Mouse (Mus musculus) lung, postnatal 0 days (tissue): Measurements from ENCODE around the gene Fbxo3. TPM values are rescaled to one million over a fixed set of nuclear protein-coding genes. Genes with fewer than 3 reads are reported as not detected.
"Not testable (repeated sequence)": the region's sequence is repeated elsewhere in the genome, so short reads cannot be mapped to it uniquely, and the experiment has no call there.

Experiments
- ATAC-seq: fragments of 200-750 bp; cut with Nextera tagmentation; 2 replicates; pipeline ENCODE4 v1.8.0; 2017; ENCODE audit warnings: moderate library complexity
- DNase-seq: peaks from one replicate; pipeline ENCODE4 v3.0.0-alpha.2; 2016; ENCODE audit warnings: low spot score
- H3K27ac ChIP-seq: fragments of 300-500 bp; sonication (generic); 2 replicates; pipeline ENCODE4 v1.5.1; 2014; ENCODE audit warnings: antibody characterized with exemption, mild to moderate bottlenecking, low read length, mixed read lengths
- H3K27me3 ChIP-seq: fragments of 300-500 bp; sonication (generic); replicated peaks from 2 replicates; pipeline ENCODE4 v1.6.1; 2014; ENCODE audit warnings: low read length, mixed read lengths; ENCODE audit not compliant: insufficient read depth
- H3K36me3 ChIP-seq: fragments of 300-500 bp; sonication (generic); 2 replicates; pipeline ENCODE4 v1.6.1; 2014; ENCODE audit warnings: low read length, mixed read lengths; ENCODE audit not compliant: insufficient read depth
- H3K4me1 ChIP-seq: fragments of 300-500 bp; sonication (generic); 2 replicates; pipeline ENCODE4 v1.6.1; 2014; ENCODE audit warnings: antibody characterized with exemption, low read depth, low read length, mixed read lengths; ENCODE audit not compliant: insufficient read depth
- H3K4me2 ChIP-seq: fragments of 300-500 bp; sonication (generic); replicated peaks from 2 replicates; pipeline ENCODE4 v1.6.1; 2014; ENCODE audit warnings: low read depth, mild to moderate bottlenecking, low read length, moderate library complexity, mixed read lengths
- H3K4me3 ChIP-seq: fragments of 300-500 bp; sonication (generic); 2 replicates; pipeline ENCODE4 v1.5.1; 2014; ENCODE audit warnings: low read depth, low read length
- H3K9ac ChIP-seq: fragments of 300-500 bp; sonication (generic); replicated peaks from 2 replicates; pipeline ENCODE4 v1.6.1; 2014; ENCODE audit warnings: low read depth, mild to moderate bottlenecking
- H3K9me3 ChIP-seq: fragments of 300-500 bp; sonication (generic); 2 replicates; pipeline ENCODE4 v1.6.1; 2016; ENCODE audit warnings: low read length, mixed read lengths
- CTCF ChIP-seq: IDR thresholded peaks from 2 replicates; pipeline ENCODE4 v1.5.1; 2016; ENCODE audit warnings: antibody characterized with exemption, mild to moderate bottlenecking
- EP300 ChIP-seq: IDR thresholded peaks from 2 replicates; pipeline ENCODE4 v1.6.1; 2016; ENCODE audit warnings: antibody characterized with exemption, mild to moderate bottlenecking, control low read depth
- WGBS: fragments of 180-500 bp; shearing (Covaris S2); extraction: QIAGEN DNeasy Blood & Tissue Kit; methylation state at CpG from one replicate; pipeline ENCODE4 v1.1.7; 2014; 5-methylcytosine and 5-hydroxymethylcytosine counted together
- polyA plus RNA-seq: library from polyadenylated mRNA; unstranded; fragments of >200 nt; fragmentation: Nextera tagmentation; extraction: Ambion mirVana; gene quantifications from 2 replicates; pipeline ENCODE4 v1.2.1, GENCODE M21; 2015

Fbxo3 gene
- polyA plus RNA-seq, 1 experiment from 2014 or later: 38.3 TPM

- no peak for DNase-seq
Measured at GRCm38 (mm10) chr2:104082474-104082873, 55.0 kb downstream of the Fbxo3 start.

GRCm38 (mm10) chr2:104084027-104084426, 56.5 kb downstream of the Fbxo3 start:
- H3K4me3 ChIP-seq, H3K27ac ChIP-seq, H3K9me3 ChIP-seq, ATAC-seq, H3K4me2 ChIP-seq, H3K27me3 ChIP-seq, H3K9ac ChIP-seq, DNase-seq, H3K36me3 ChIP-seq, H3K4me1 ChIP-seq: not testable (repeated sequence)

More at GRCm38 (mm10) chr2:104082474-104082873, 55.0 kb downstream of the Fbxo3 start:
- Histone ChIP-seq H3K4me2 (no peak overlapping the region), H3K4me3 (no peak overlapping the region), H3K4me1 (no peaks in the 10 kb centered on the region), H3K9me3 (no peaks in the 10 kb centered on the region), H3K27ac (no peak overlapping the region), H3K9ac (no peak overlapping the region), H3K36me3 (no peaks in the 10 kb centered on the region), H3K27me3 (no peaks in the 10 kb centered on the region)
- ATAC-seq: no peak
- TF ChIP-seq CTCF (no peak), EP300 (no peak)

- not testable (repeated sequence) for H3K27ac ChIP-seq, H3K36me3 ChIP-seq, H3K9ac ChIP-seq, H3K4me2 ChIP-seq, H3K4me1 ChIP-seq, DNase-seq, H3K9me3 ChIP-seq, ATAC-seq, H3K4me3 ChIP-seq, H3K27me3 ChIP-seq
- WGBS: 89% methylated on average over 1 of the region's 1 CpGs
Measured at GRCm38 (mm10) chr2:104087562-104087961, 60.0 kb downstream of the Fbxo3 start.

GRCm38 (mm10) chr2:104093305-104093704, 65.8 kb downstream of the Fbxo3 start:
- TF ChIP-seq CTCF (no peak), EP300 (no peak)
- H3K9me3 ChIP-seq: no peaks in the 10 kb centered on the region
- no peaks in the 10 kb centered on the region for H3K27me3 ChIP-seq
- no peak overlapping the region for H3K4me2 ChIP-seq
- 66% methylated on average over 2 of the region's 2 CpGs for WGBS
- no peak overlapping the region for H3K9ac ChIP-seq
- no peak for ATAC-seq
- H3K36me3 ChIP-seq: no peaks in the 10 kb centered on the region
- DNase-seq: no peak
- H3K4me1 ChIP-seq: no peaks in the 10 kb centered on the region
- H3K27ac ChIP-seq: no peak overlapping the region
- no peak overlapping the region for H3K4me3 ChIP-seq

GRCm38 (mm10) chr2:104095741-104096213, 68.3 kb downstream of the Fbxo3 start, which contains the start of gene Cd59a:
Cd59a (plus strand) TSS chr2:104095801.
- Histone ChIP-seq H3K4me2 (peak within 1 kb of the TSS; percentile 56), H3K27me3 (no peaks in the 10 kb centered on the region), H3K9ac (no peak within 1 kb of the TSS; the same call in 1 of the 2 replicates), H3K36me3 (no peaks in the 10 kb centered on the region), H3K9me3 (no peaks in the 10 kb centered on the region), H3K27ac (peak within 1 kb of the TSS; percentile 52), H3K4me1 (no peaks in the 10 kb centered on the region), H3K4me3 (peak within 1 kb of the TSS; percentile 31)
- TF ChIP-seq EP300: no peak
- WGBS: 2% methylated on average over 15 of the region's 15 CpGs
- DNase-seq (peak; percentile 88), ATAC-seq (peak; percentile 94)

GRCm38 (mm10) chr2:104096256-104096655, 68.7 kb downstream of the Fbxo3 start:
- DNase-seq: no peak
- Histone ChIP-seq H3K4me3 (peak overlapping the region; percentile 31), H3K36me3 (no peaks in the 10 kb centered on the region), H3K4me2 (peak overlapping the region; percentile 56), H3K9ac (no peak overlapping the region; the same call in 1 of the 2 replicates), H3K4me1 (no peaks in the 10 kb centered on the region), H3K27me3 (no peaks in the 10 kb centered on the region), H3K27ac (peak overlapping the region; percentile 52), H3K9me3 (no peaks in the 10 kb centered on the region)
- ATAC-seq: no peak
- 39% methylated on average over 10 of the region's 10 CpGs for WGBS
- TF ChIP-seq EP300 (no peak), CTCF (no peak)

GRCm38 (mm10) chr2:104096796-104097195, 69.3 kb downstream of the Fbxo3 start:
- H3K9ac ChIP-seq, H3K4me2 ChIP-seq, H3K4me1 ChIP-seq, DNase-seq, H3K4me3 ChIP-seq, H3K27me3 ChIP-seq, ATAC-seq, H3K9me3 ChIP-seq, H3K27ac ChIP-seq, H3K36me3 ChIP-seq: not testable (repeated sequence)
- 79% methylated on average over 1 of the region's 1 CpGs for WGBS

GRCm38 (mm10) chr2:104097396-104097795, 69.9 kb downstream of the Fbxo3 start:
- H3K4me1 ChIP-seq, H3K36me3 ChIP-seq, H3K4me3 ChIP-seq, DNase-seq, H3K27ac ChIP-seq, H3K27me3 ChIP-seq, H3K9me3 ChIP-seq, H3K4me2 ChIP-seq, ATAC-seq, H3K9ac ChIP-seq: not testable (repeated sequence)
- 93% methylated on average over 4 of the region's 4 CpGs for WGBS
